In the genomic region with DNA sequence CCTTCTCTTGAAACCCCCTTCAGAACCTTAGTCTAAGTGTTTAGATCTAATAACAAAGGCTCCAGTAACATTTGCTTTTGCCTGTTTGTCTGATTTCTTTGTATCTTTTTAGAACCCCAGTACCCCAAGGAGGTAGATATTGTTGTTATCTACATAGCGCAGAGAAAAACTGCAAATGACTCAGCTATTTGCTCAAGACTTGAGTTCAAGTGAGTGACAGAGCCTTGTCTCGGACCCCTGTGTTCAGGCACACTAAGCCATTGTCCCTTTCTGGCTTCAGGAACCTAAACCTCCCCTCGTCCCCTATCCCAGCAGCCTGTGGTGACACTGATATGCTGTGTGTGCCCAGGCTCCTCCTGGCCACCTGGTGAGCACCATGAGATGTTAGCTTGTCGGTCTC, we compare ENCODE assay signal across 16 mouse cellular contexts.
DNase-seq lines count a peak whose midpoint lies in the region; ATAC-seq and TF ChIP-seq lines count a peak whose summit lies in the region.
"Had no signal": no experiment of that assay in that cellular context is flagged by ENCODE, and none has a peak within 500 bp of the region (broad histone marks: within the 10 kb centered on the region; RNA-seq: fewer than 3 reads in every experiment).

No protein-coding gene starts in this region.

- TF ChIP-seq POLR2A in lung, adult 2 months (IDR thresholded peaks at IDR 0.05; ENCODE audit: borderline replicate concordance, extremely low read depth, low read depth, low read length), result no peak

- peak; percentile 28 for DNase-seq in c-Kit-positive CD71-negative TER-119-negative erythroid progenitor cells, embryonic 14.5 days (ENCODE audit: low read depth)
- DNase-seq in liver, embryonic 11.5 days (ENCODE audit: low spot score), result no peak
- DNase-seq in naive thymus-derived CD4-positive, alpha-beta T cell, adult 2 months (ENCODE audit: low read depth), result peak; percentile 29
- no peak for DNase-seq in lung, adult 2 months
- no peak for DNase-seq in frontal cortex, adult 2 months (ENCODE audit: extremely low spot score in 1 of 2, low spot score in 1 of 2)
- DNase-seq: cerebellum, adult 18-20 months; heart, adult 2 months; lung, postnatal 14 days; midbrain, embryonic 14.5 days; thymus, adult 18-20 months had no signal

- peak overlapping the region; percentile 54; the same call in 1 of the 2 replicates for H3K27ac ChIP-seq in liver, embryonic 11.5 days (ENCODE audit: low read depth, low read length)
- H3K27ac ChIP-seq: forebrain, embryonic 15.5 days; heart, adult 2 months; hindbrain, embryonic 14.5 days; kidney, postnatal 0 days had no signal

- H3K4me3 ChIP-seq in megakaryocyte, embryonic 14.5 days (replicated peaks), result peak overlapping the region; percentile 54
- no peak overlapping the region for H3K4me3 ChIP-seq in liver, embryonic 11.5 days (ENCODE audit: low read depth, low read length)
- H3K4me3 ChIP-seq in lung, adult 2 months (replicated peaks; ENCODE audit: extremely low read depth, low read depth, low read length), result no peak overlapping the region
- H3K4me3 ChIP-seq: forebrain, embryonic 15.5 days; heart, adult 2 months had no signal

- H3K27me3 ChIP-seq in megakaryocyte, embryonic 14.5 days (replicated peaks), result peaks cover 29% of the 10 kb centered on the region
- H3K27me3 ChIP-seq in liver, embryonic 11.5 days (replicated peaks; ENCODE audit: control insufficient read depth, insufficient read depth, low read length), result 0 out of 2 replicates have a peak, but pooled peaks cover 5% of the 10 kb centered on the region
- H3K27me3 ChIP-seq: forebrain, embryonic 15.5 days had no signal

- ATAC-seq in megakaryocyte, adult 5-6 weeks (ENCODE audit: poor library complexity, severe bottlenecking), result no peak
- peak; percentile 92 for ATAC-seq in liver, embryonic 11.5 days (replicated peaks; ENCODE audit: low FRiP score)
- ATAC-seq: forebrain, embryonic 15.5 days; intestine, postnatal 0 days had no signal

- peak overlapping the region; percentile 7; the same call in 1 of the 2 replicates for H3K4me2 ChIP-seq in liver, embryonic 11.5 days
- H3K4me2 ChIP-seq: forebrain, embryonic 15.5 days; hindbrain, embryonic 14.5 days had no signal

- no peaks in the 10 kb centered on the region for H3K36me3 ChIP-seq in megakaryocyte, embryonic 14.5 days (replicated peaks; ENCODE audit: low read length)
- H3K36me3 ChIP-seq in liver, embryonic 11.5 days (ENCODE audit: control insufficient read depth, insufficient read depth, low read length), result no peaks in the 10 kb centered on the region
- H3K36me3 ChIP-seq: forebrain, embryonic 15.5 days had no signal

- H3K9ac ChIP-seq in liver, embryonic 11.5 days (ENCODE audit: low read depth, low read length), result no peak overlapping the region
- H3K9ac ChIP-seq: forebrain, embryonic 15.5 days; hindbrain, embryonic 14.5 days had no signal

- H3K4me1 ChIP-seq in megakaryocyte, embryonic 14.5 days, result peaks cover 59% of the 10 kb centered on the region
- peaks cover 19% of the 10 kb centered on the region for H3K4me1 ChIP-seq in liver, embryonic 11.5 days (replicated peaks; ENCODE audit: control insufficient read depth, insufficient read depth, low read length)
- H3K4me1 ChIP-seq in lung, adult 2 months (ENCODE audit: control insufficient read depth, insufficient read depth, low read length), result peaks cover 2% of the 10 kb centered on the region; the same call in 1 of the 2 replicates

- TF ChIP-seq CTCF in lung, adult 2 months (IDR thresholded peaks at IDR 0.05; ENCODE audit: insufficient read depth, low read length), result no peak

- peaks cover 4% of the 10 kb centered on the region; the same call in 1 of the 2 replicates for H3K9me3 ChIP-seq in megakaryocyte, embryonic 14.5 days
- H3K9me3 ChIP-seq in liver, embryonic 11.5 days (ENCODE audit: control insufficient read depth, low read length), result no peaks in the 10 kb centered on the region
- H3K9me3 ChIP-seq: forebrain, embryonic 15.5 days had no signal

- 45% methylated on average over 4 of the region's 4 CpGs for WGBS in liver, embryonic 11.5 days
- WGBS in lung, adult 2 months, result 90% methylated on average over 4 of the region's 4 CpGs

Comparison
In these comparisons a context has a peak if more than half of its experiments do, and no peak if none do; other contexts are left out.
1. DNase-seq: peak in c-Kit-positive CD71-negative TER-119-negative erythroid progenitor cells, embryonic 14.5 days (single experiment) and naive thymus-derived CD4-positive, alpha-beta T cell, adult 2 months (single experiment); none in liver, embryonic 11.5 days (single experiment), lung, adult 2 months (single experiment) and frontal cortex, adult 2 months (0 of 2).